Mouse (Mus musculus) embryonic fibroblast, embryonic 13.5 days (primary cell): Measurements from ENCODE around the gene Pcgf3.

ENCODE experiments used
- CTCF ChIP-seq: IDR thresholded peaks from 2 replicates; pipeline ENCODE4 v1.5.1; 2011; ENCODE audit warnings: mild to moderate bottlenecking, control low read depth, low read length, moderate library complexity, borderline replicate concordance; ENCODE audit not compliant: insufficient read depth
- POLR2A ChIP-seq: IDR thresholded peaks from 2 replicates; pipeline ENCODE4 v1.6.1; 2011; ENCODE audit warnings: low read depth, mild to moderate bottlenecking, control low read depth, low read length, moderate library complexity

DNA sequence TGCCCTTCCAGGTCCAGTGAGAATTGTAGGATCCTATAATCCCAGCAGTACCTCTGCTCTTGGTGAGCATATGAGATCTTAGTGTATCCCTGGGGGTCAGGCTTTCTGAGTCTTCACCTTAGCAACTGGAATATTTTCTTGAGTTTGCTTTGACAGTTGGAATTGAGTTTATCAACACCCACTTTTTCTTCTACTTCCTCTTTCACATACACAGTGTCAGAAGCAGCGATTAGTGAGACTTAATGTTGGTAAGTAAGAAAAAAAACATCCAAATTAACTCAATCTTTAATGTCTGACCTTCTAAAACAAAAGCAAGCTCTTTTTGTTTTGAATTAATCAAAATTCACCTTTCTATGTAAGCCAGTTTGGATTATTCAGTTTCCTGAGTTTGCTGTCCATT, 40.5 kb downstream of the Pcgf3 start:
- TF ChIP-seq CTCF = no peak
- TF ChIP-seq POLR2A = no peak
